Mouse (Mus musculus) gastrocnemius, postnatal 10 days (tissue): Measurements from ENCODE around the gene Etv6. TPM values are rescaled to one million over a fixed set of nuclear protein-coding genes. Genes with fewer than 3 reads are reported as not detected.

Experiments
- DNase-seq: peaks from one replicate; pipeline ENCODE4 v3.0.0; 2021; ENCODE audit warnings: mixed read lengths
- total RNA-seq, 2 experiments: library from RNA; stranded (reverse); gene quantifications; 2 replicates each; pipeline ENCODE4 v1.2.3; 2021

Gene Etv6
- total RNA-seq, 2 experiments from 2014 or later: 12.9 to 14.0 TPM

GRCm38 (mm10) chr6:134262383-134262782 lies 226.9 kb downstream of the Etv6 start:
- no peak for DNase-seq

- DNase-seq: no peak
These were observed 227.6 kb downstream of the Etv6 start for GRCm38 (mm10) chr6:134262911-134263607.

- DNase-seq: no peak
These were observed 238.4 kb downstream of the Etv6 start for GRCm38 (mm10) chr6:134273884-134274283.

GRCm38 (mm10) chr6:134276954-134277353 lies 241.5 kb downstream of the Etv6 start:
- no peak for DNase-seq

GRCm38 (mm10) chr6:134282095-134282494 lies 246.6 kb downstream of the Etv6 start:
- no peak for DNase-seq

- no peak for DNase-seq
These were observed 256.3 kb downstream of the Etv6 start for GRCm38 (mm10) chr6:134291823-134292222.

GRCm38 (mm10) chr6:134292404-134292803 lies 256.9 kb downstream of the Etv6 start:
- no peak for DNase-seq

GRCm38 (mm10) chr6:134293615-134294508 lies 258.4 kb downstream of the Etv6 start:
- no peak for DNase-seq

GRCm38 (mm10) chr6:134297884-134298619 lies 262.6 kb downstream of the Etv6 start:
- DNase-seq: no peak

GRCm38 (mm10) chr6:134301951-134302350 lies 266.5 kb downstream of the Etv6 start:
- DNase-seq: no peak

GRCm38 (mm10) chr6:134311346-134311745 lies 275.8 kb downstream of the Etv6 start:
- no peak for DNase-seq

GRCm38 (mm10) chr6:134312571-134312970 lies 277.1 kb downstream of the Etv6 start:
- no peak for DNase-seq

GRCm38 (mm10) chr6:134317371-134317770 lies 281.9 kb downstream of the Etv6 start:
- DNase-seq: no peak

Other genes with a start within 250 kb of the Etv6 start
- not detected for gene Kap, start 181.9 kb upstream of the Etv6 start, total RNA-seq